ENCODE assay signal across 8 mouse cellular contexts in the genomic region with DNA sequence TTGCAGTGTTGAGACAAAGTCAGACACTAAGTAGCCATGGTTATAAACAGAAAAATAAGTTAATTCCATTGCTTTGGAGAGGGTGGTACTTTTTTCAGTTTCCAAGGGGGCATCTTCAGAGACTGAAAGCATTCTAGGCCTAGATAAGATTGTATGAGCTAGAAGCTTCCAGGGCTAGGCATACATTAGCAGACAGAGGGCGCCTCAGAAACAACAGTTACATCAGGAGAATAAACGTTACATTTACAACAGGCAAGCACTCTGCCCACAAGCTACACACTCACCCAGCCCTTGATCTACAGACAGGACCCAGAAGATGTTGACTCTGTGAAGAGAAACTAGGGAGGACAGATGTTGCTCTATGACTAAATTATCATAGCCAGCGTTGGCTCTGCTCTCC. TPM values are rescaled to one million over a fixed set of nuclear protein-coding genes. Genes with fewer than 3 reads are reported as not detected.
DNase-seq lines count a peak whose midpoint lies in the region; ATAC-seq and TF ChIP-seq lines count a peak whose summit lies in the region.
"Had no signal": no experiment of that assay in that cellular context is flagged by ENCODE, and none has a peak within 500 bp of the region (broad histone marks: within the 10 kb centered on the region; RNA-seq: fewer than 3 reads in every experiment).

No protein-coding gene starts in this region.

- H3K9ac ChIP-seq in kidney, postnatal 0 days (ENCODE audit: low read depth, low read length): no peak overlapping the region
- H3K9ac ChIP-seq in MEL (ENCODE audit: control insufficient read depth, low read depth, low read length, poor library complexity, severe bottlenecking): no peak overlapping the region
- no peak overlapping the region for H3K9ac ChIP-seq in forebrain, embryonic 15.5 days (replicated peaks)
- H3K9ac ChIP-seq: heart, embryonic 15.5 days had no signal

- TF ChIP-seq CTCF in kidney, postnatal 0 days (IDR thresholded peaks at IDR 0.05; ENCODE audit: low read depth): peak; percentile 58
- TF ChIP-seq CTCF in MEL (IDR thresholded peaks at IDR 0.05 in 2 of 3, conservative IDR thresholded peaks at IDR 0.05 in 1 of 3; ENCODE audit: control insufficient read depth in 1 of 3, insufficient read depth in 1 of 3, low read depth in 2 of 3, low read length in 3 of 3, poor library complexity in 1 of 3, severe bottlenecking in 1 of 3): peak in 1 of 3 experiments; percentile 38; a peak in 2 of 6 replicates

- no peak for TF ChIP-seq POLR2A in MEL (IDR thresholded peaks at IDR 0.05; ENCODE audit: control insufficient read depth in 1 of 2, insufficient read depth in 1 of 2, low read depth in 1 of 2, low read length in 2 of 2, poor library complexity in 1 of 2)

- no peak for TF ChIP-seq EP300 in MEL (IDR thresholded peaks at IDR 0.05; ENCODE audit: low read depth in 1 of 2, low read length in 2 of 2)

- H3K36me3 ChIP-seq in kidney, postnatal 0 days (ENCODE audit: insufficient read depth, low read length): peaks cover 21% of the 10 kb centered on the region; the same call in 1 of the 2 replicates
- no peaks in the 10 kb centered on the region; a peak in 1 of 4 replicates for H3K36me3 ChIP-seq in MEL (ENCODE audit: control insufficient read depth in 1 of 2, insufficient read depth in 2 of 2, low read length in 2 of 2)
- peaks cover 15% of the 10 kb centered on the region for H3K36me3 ChIP-seq in forebrain, embryonic 15.5 days

- H3K9me3 ChIP-seq in kidney, postnatal 0 days (replicated peaks; ENCODE audit: low read length): no peaks in the 10 kb centered on the region
- H3K9me3 ChIP-seq in MEL (replicated peaks; ENCODE audit: insufficient read depth, low read length): no peaks in the 10 kb centered on the region
- no peaks in the 10 kb centered on the region for H3K9me3 ChIP-seq in forebrain, embryonic 15.5 days
- H3K9me3 ChIP-seq: heart, embryonic 15.5 days had no signal

- H3K4me2 ChIP-seq in kidney, postnatal 0 days (ENCODE audit: low read length): no peak overlapping the region
- no peak overlapping the region for H3K4me2 ChIP-seq in forebrain, embryonic 15.5 days (replicated peaks)
- H3K4me2 ChIP-seq: heart, embryonic 15.5 days had no signal

- no peaks in the 10 kb centered on the region for H3K27me3 ChIP-seq in kidney, postnatal 0 days (ENCODE audit: insufficient read depth, low read length)
- H3K27me3 ChIP-seq in MEL (ENCODE audit: control insufficient read depth in 1 of 2, insufficient read depth in 2 of 2, low read length in 2 of 2): no peaks in the 10 kb centered on the region
- no peaks in the 10 kb centered on the region for H3K27me3 ChIP-seq in forebrain, embryonic 15.5 days
- H3K27me3 ChIP-seq: heart, embryonic 15.5 days had no signal

- no peaks in the 10 kb centered on the region for H3K4me1 ChIP-seq in kidney, postnatal 0 days (replicated peaks; ENCODE audit: insufficient read depth, low read length)
- no peaks in the 10 kb centered on the region for H3K4me1 ChIP-seq in MEL (ENCODE audit: control insufficient read depth in 1 of 2, insufficient read depth in 2 of 2, low read length in 2 of 2)
- H3K4me1 ChIP-seq in forebrain, embryonic 15.5 days: no peaks in the 10 kb centered on the region
- H3K4me1 ChIP-seq: heart, embryonic 15.5 days had no signal

- 43% methylated on average over 3 of the region's 3 CpGs for WGBS in kidney, postnatal 0 days
- 50% methylated on average over 3 of the region's 3 CpGs for WGBS in forebrain, embryonic 15.5 days

- no peak for ATAC-seq in kidney, postnatal 0 days (replicated peaks; ENCODE audit: low FRiP score, low read depth)
- no peak for ATAC-seq in forebrain, embryonic 15.5 days (replicated peaks)

- no peak overlapping the region for H3K27ac ChIP-seq in kidney, postnatal 0 days
- no peak overlapping the region for H3K27ac ChIP-seq in MEL (ENCODE audit: control insufficient read depth, low read depth, low read length)
- no peak overlapping the region for H3K27ac ChIP-seq in forebrain, embryonic 15.5 days (replicated peaks)
- H3K27ac ChIP-seq: heart, embryonic 15.5 days had no signal

- peak; percentile 42 for DNase-seq in kidney, postnatal 0 days (ENCODE audit: low spot score)
- DNase-seq in kidney, postnatal 14 days: no peak
- DNase-seq in CD4-positive helper T cell, adult 2 months (ENCODE audit: low read depth, low spot score): peak; percentile 18
- DNase-seq in MEL (ENCODE audit: low read depth, low spot score) (no peak), MN1 (ENCODE audit: low spot score) (no peak)
- DNase-seq in lung, postnatal 25 days (ENCODE audit: low spot score): peak; percentile 10

- H3K79me2 ChIP-seq in MEL (ENCODE audit: control insufficient read depth, insufficient read depth, low read length, poor library complexity): no peaks in the 10 kb centered on the region

- TF ChIP-seq RAD21 in MEL (IDR thresholded peaks at IDR 0.05; ENCODE audit: low read depth, low read length): peak; percentile 10; the same call in 1 of the 2 replicates

- H3K4me3 ChIP-seq in kidney, postnatal 0 days (replicated peaks; ENCODE audit: low read depth, low read length): no peak overlapping the region
- no peak overlapping the region for H3K4me3 ChIP-seq in MEL (ENCODE audit: control insufficient read depth in 1 of 2, insufficient read depth in 1 of 2, low read depth in 2 of 2, low read length in 2 of 2)
- H3K4me3 ChIP-seq in forebrain, embryonic 15.5 days: no peak overlapping the region
- H3K4me3 ChIP-seq: heart, embryonic 15.5 days had no signal

TF ChIP-seq in MEL, 35 proteins besides CTCF, POLR2A, EP300 and RAD21:
- no peak for TF ChIP-seq GABPA (IDR thresholded peaks at IDR 0.05; ENCODE audit: low read depth, low read length)
- TF ChIP-seq SMC3 (IDR thresholded peaks at IDR 0.05; ENCODE audit: low read depth, low read length): peak; percentile 22; the same call in 1 of the 2 replicates

RNA-seq across cellular contexts. Expression of a gene that starts 34.4 kb away (rescaled TPM):
- 19.8 and 20.8 TPM in 2 replicates for polyA plus RNA-seq in kidney, postnatal 0 days (2015; fragmentation: Nextera tagmentation; extraction: Ambion mirVana)
- 0.65 and 1.5 TPM in 2 replicates for total RNA-seq in MEL (2012; rRNA removed)
- polyA plus RNA-seq in MEL (2012; ENCODE audit: insufficient read depth in 1 of 2, insufficient read length in 2 of 2, low read depth in 1 of 2, low replicate concordance in 2 of 2, missing spikeins in 1 of 2): 1 to 10 TPM in 1 of 2 experiments, not detected in 1; 1.8 TPM
- 6.6 and 7.4 TPM in 2 replicates for polyA plus RNA-seq in forebrain, embryonic 15.5 days (2015; fragmentation: Nextera tagmentation; extraction: Ambion mirVana)

RNA-seq across cellular contexts. Expression of a gene that starts 36.6 kb away (rescaled TPM):
- polyA plus RNA-seq in kidney, postnatal 0 days (2015; fragmentation: Nextera tagmentation; extraction: Ambion mirVana): 9.5 and 9.8 TPM in 2 replicates
- 16.6 and 16.8 TPM in 2 replicates for total RNA-seq in MEL (2012; rRNA removed)
- 10 to 100 TPM in 1 of 2 experiments, not detected in 1; 11.6 TPM for polyA plus RNA-seq in MEL (2012; ENCODE audit: insufficient read depth in 1 of 2, insufficient read length in 2 of 2, low read depth in 1 of 2, low replicate concordance in 2 of 2, missing spikeins in 1 of 2)
- 9.6 and 10.2 TPM in 2 replicates for polyA plus RNA-seq in forebrain, embryonic 15.5 days (2015; fragmentation: Nextera tagmentation; extraction: Ambion mirVana)

RNA-seq across cellular contexts. Expression of a gene that starts 50.0 kb away (rescaled TPM):
- 8.2 and 8.5 TPM in 2 replicates for polyA plus RNA-seq in kidney, postnatal 0 days (2015; fragmentation: Nextera tagmentation; extraction: Ambion mirVana)
- 0.26 and 0.31 TPM in 2 replicates for total RNA-seq in MEL (2012; rRNA removed)
- polyA plus RNA-seq in MEL (2012; ENCODE audit: insufficient read depth in 1 of 2, insufficient read length in 2 of 2, low read depth in 1 of 2, low replicate concordance in 2 of 2, missing spikeins in 1 of 2): 1 to 10 TPM in 1 of 2 experiments, not detected in 1; 1.1 TPM
- polyA plus RNA-seq in forebrain, embryonic 15.5 days (2015; fragmentation: Nextera tagmentation; extraction: Ambion mirVana): 121 and 129 TPM in 2 replicates

Comparison
In these comparisons a context has a peak if more than half of its experiments do, and no peak if none do; other contexts are left out.
1. DNase-seq: peak in kidney, postnatal 0 days (single experiment), CD4-positive helper T cell, adult 2 months (single experiment) and lung, postnatal 25 days (single experiment); none in kidney, postnatal 14 days (single experiment), MEL (single experiment) and MN1 (single experiment).
2. RNA of a gene that starts 50.0 kb away (polyA plus RNA-seq): 121 to 129 TPM in forebrain, embryonic 15.5 days; 8.2 to 8.5 TPM in kidney, postnatal 0 days and 1.1 TPM in MEL; every median in the first group is over 10 times any median in the second.